Mouse (Mus musculus) intestine, embryonic 14.5 days (tissue): ENCODE results near the gene Troap. TPM values are rescaled to one million over a fixed set of nuclear protein-coding genes. Genes with fewer than 3 reads are reported as not detected.

ENCODE experiments used
- ATAC-seq: fragments of 200-750 bp; cut with Nextera tagmentation; replicated peaks from 2 replicates; pipeline ENCODE4 v1.8.0; 2017; ENCODE audit warnings: low read depth, moderate number of reproducible peaks, moderate TSS enrichment, moderate library complexity; ENCODE audit not compliant: low FRiP score, low TSS enrichment
- DNase-seq: peaks from one replicate; pipeline ENCODE4 v3.0.0-alpha.2; 2018; ENCODE audit warnings: low spot score
- H3K27ac ChIP-seq: fragments of 300-500 bp; sonication (generic); 2 replicates; pipeline ENCODE4 v1.5.1; 2014; ENCODE audit warnings: low read depth, mild to moderate bottlenecking, control low read depth
- H3K27me3 ChIP-seq: fragments of 300-500 bp; sonication (generic); replicated peaks from 2 replicates; pipeline ENCODE4 v1.6.1; 2014; ENCODE audit warnings: low read length, control low read depth; ENCODE audit not compliant: control insufficient read depth, insufficient read depth
- H3K36me3 ChIP-seq: fragments of 300-500 bp; sonication (generic); 2 replicates; pipeline ENCODE4 v1.6.1; 2014; ENCODE audit warnings: low read length, control low read depth; ENCODE audit not compliant: control insufficient read depth, insufficient read depth
- H3K4me1 ChIP-seq: fragments of 300-500 bp; sonication (generic); replicated peaks from 2 replicates; pipeline ENCODE4 v1.6.1; 2014; ENCODE audit warnings: low read length, control low read depth, mixed read lengths; ENCODE audit not compliant: control insufficient read depth, insufficient read depth
- H3K4me2 ChIP-seq: fragments of 300-500 bp; sonication (generic); 2 replicates; pipeline ENCODE4 v1.6.1; 2014; ENCODE audit warnings: low read length
- H3K4me3 ChIP-seq: fragments of 300-500 bp; sonication (generic); 2 replicates; pipeline ENCODE4 v1.5.1; 2014; ENCODE audit warnings: low read depth, low read length, control low read depth, mixed read lengths
- H3K9ac ChIP-seq: fragments of 300-500 bp; sonication (generic); 2 replicates; pipeline ENCODE4 v1.6.1; 2014; ENCODE audit warnings: mild to moderate bottlenecking, low read length
- H3K9me3 ChIP-seq: fragments of 300-500 bp; sonication (generic); 2 replicates; pipeline ENCODE4 v1.6.1; 2016; ENCODE audit warnings: low read length, control low read depth; ENCODE audit not compliant: control insufficient read depth
- WGBS: fragments of 180-500 bp; shearing (Covaris S2); extraction: QIAGEN DNeasy Blood & Tissue Kit; methylation state at CpG from one replicate; pipeline ENCODE4 v1.1.7; 2014; 5-methylcytosine and 5-hydroxymethylcytosine counted together
- polyA plus RNA-seq: library from polyadenylated mRNA; unstranded; fragments of >200 nt; fragmentation: Nextera tagmentation; extraction: Ambion mirVana; gene quantifications from 2 replicates; pipeline ENCODE4 v1.2.1, GENCODE M21; 2014

Troap gene
- polyA plus RNA-seq, result 25.4 and 27.7 TPM in 2 replicates

DNA sequence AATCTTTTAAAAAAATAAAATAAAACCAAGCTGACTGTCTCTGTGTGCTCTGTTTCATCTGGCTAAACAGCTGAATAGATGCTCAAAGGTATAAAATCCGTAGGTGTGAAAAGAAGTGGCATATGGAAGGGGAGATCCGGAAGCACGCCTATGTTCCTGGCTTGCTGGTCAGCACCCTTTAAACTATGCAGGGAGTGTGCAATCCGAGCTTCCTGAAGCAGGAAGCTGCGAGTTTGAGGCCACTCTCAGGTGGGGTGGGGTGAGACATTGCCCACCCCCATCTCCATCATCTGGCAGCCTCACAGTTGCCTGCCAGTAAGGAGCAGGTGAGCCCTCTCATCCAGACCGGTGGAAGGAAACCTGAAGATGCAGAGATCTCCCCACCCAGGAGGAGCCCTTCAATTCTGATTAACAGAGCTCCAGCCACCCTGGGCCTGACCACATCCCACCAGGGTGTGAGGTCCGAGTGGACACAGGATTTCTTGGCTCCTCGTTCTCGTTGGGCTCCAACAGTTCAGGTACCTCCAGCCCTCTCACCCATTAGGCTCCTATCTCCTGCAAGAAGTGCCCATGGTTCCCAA is at the start of gene Troap:
Gene Troap, plus strand, starts transcription at position 557 of the 581 bp plus-strand sequence.
- H3K9ac ChIP-seq, result peak within 1 kb of the TSS; percentile 70
- peak within 1 kb of the TSS; percentile 94 for H3K27ac ChIP-seq
- WGBS, result 24% methylated on average over 9 of the region's 9 CpGs
- no peaks in the 10 kb centered on the region for H3K27me3 ChIP-seq
- H3K9me3 ChIP-seq, result no peaks in the 10 kb centered on the region
- H3K4me2 ChIP-seq, result peak within 1 kb of the TSS; percentile 54
- H3K4me1 ChIP-seq, result peaks cover 12% of the 10 kb centered on the region
- peak within 1 kb of the TSS; percentile 68 for H3K4me3 ChIP-seq
- DNase-seq, result no peak
- peak; percentile 38; the same call in 1 of the 2 replicates for ATAC-seq
- peaks cover 10% of the 10 kb centered on the region for H3K36me3 ChIP-seq

DNA sequence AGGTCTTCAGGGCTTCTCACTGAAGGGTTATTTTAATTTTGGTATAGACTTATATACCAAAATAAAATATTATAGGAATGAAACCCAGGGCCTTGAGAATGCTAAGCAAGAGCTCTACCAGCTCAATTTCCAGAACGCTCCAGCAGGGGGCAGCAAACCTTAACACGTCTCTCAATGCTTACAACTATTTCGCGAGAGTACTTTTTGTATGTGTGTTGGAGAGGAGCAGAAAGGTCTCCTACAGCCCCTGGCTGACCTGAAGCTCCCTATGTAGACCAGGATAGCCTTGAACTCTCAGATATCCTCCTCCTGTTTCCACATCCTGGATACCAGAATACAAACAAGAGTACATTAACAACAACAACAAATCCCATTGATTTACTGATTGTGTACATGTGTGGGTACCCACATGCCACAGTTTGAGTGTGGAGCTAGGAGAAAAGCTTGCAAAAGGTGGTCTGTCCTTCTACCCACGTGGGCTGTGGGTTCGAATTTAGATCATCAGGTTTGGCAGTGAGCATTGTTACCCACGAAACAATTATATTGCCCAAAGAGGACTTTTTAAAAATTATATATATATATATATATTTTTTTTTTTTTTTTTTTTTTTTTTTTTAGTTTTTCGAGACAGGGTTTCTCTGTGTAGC is 49.6 kb upstream of the Troap start:
- H3K9ac ChIP-seq, result no peak overlapping the region
- DNase-seq, result peak; percentile 96
- H3K4me1 ChIP-seq, result no peaks in the 10 kb centered on the region; the same call in 1 of the 2 replicates
- H3K4me3 ChIP-seq, result no peak overlapping the region
- 23% methylated on average over 7 of the region's 8 CpGs for WGBS
- H3K27ac ChIP-seq, result no peak overlapping the region
- H3K9me3 ChIP-seq, result 0 out of 2 replicates have a peak, but pooled peaks cover 3% of the 10 kb centered on the region
- ATAC-seq, result no peak
- no peak overlapping the region for H3K4me2 ChIP-seq
- no peaks in the 10 kb centered on the region for H3K27me3 ChIP-seq
- no peaks in the 10 kb centered on the region for H3K36me3 ChIP-seq

- Histone ChIP-seq H3K36me3 (no peaks in the 10 kb centered on the region), H3K27ac (no peak overlapping the region), H3K4me3 (no peak overlapping the region), H3K9me3 (0 out of 2 replicates have a peak, but pooled peaks cover 3% of the 10 kb centered on the region), H3K27me3 (no peaks in the 10 kb centered on the region), H3K4me1 (no peaks in the 10 kb centered on the region; the same call in 1 of the 2 replicates), H3K4me2 (no peak overlapping the region), H3K9ac (no peak overlapping the region)
- ATAC-seq (no peak), DNase-seq (no peak)
- WGBS, result 75% methylated on average over 13 of the region's 13 CpGs
These were observed 49.0 kb upstream of the Troap start for GRCm38 (mm10) chr15:99025414-99025813.

- WGBS, result 54% methylated on average over 4 of the region's 4 CpGs
- Histone ChIP-seq H3K36me3 (no peaks in the 10 kb centered on the region), H3K4me3 (no peak overlapping the region), H3K9me3 (0 out of 2 replicates have a peak, but pooled peaks cover 3% of the 10 kb centered on the region), H3K27me3 (no peaks in the 10 kb centered on the region), H3K4me1 (peaks cover under 1% of the 10 kb centered on the region), H3K27ac (no peak overlapping the region), H3K4me2 (no peak overlapping the region), H3K9ac (no peak overlapping the region)
- ATAC-seq (no peak), DNase-seq (no peak)
These were observed 48.1 kb upstream of the Troap start for GRCm38 (mm10) chr15:99026259-99026658.

DNA sequence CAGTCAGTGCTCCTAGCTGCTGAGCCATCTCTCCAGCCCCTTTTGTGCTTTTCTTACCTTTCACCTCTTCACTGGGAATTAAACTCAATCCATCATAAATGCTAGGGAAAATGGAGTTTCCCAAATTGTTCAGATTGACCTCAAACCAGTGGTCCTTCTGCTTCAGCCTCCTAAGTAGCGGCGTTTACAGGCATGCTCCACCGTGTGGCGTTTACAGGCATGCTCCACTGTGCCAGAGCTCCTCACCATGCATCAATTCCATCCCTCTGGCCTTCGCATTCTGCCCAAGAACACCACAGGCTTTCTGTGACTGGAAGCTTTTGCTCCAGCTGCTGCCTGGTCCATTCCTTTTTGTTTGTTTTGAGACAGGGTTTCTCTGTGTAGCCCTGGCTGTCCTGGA is 47.3 kb upstream of the Troap start:
- no peaks in the 10 kb centered on the region for H3K9me3 ChIP-seq
- WGBS, result 71% methylated on average over 5 of the region's 5 CpGs
- no peaks in the 10 kb centered on the region for H3K27me3 ChIP-seq
- H3K9ac ChIP-seq, result no peak overlapping the region
- H3K4me2 ChIP-seq, result no peak overlapping the region
- peaks cover 5% of the 10 kb centered on the region for H3K4me1 ChIP-seq
- DNase-seq, result no peak
- no peak for ATAC-seq
- H3K27ac ChIP-seq, result no peak overlapping the region
- no peaks in the 10 kb centered on the region for H3K36me3 ChIP-seq
- H3K4me3 ChIP-seq, result no peak overlapping the region

DNA sequence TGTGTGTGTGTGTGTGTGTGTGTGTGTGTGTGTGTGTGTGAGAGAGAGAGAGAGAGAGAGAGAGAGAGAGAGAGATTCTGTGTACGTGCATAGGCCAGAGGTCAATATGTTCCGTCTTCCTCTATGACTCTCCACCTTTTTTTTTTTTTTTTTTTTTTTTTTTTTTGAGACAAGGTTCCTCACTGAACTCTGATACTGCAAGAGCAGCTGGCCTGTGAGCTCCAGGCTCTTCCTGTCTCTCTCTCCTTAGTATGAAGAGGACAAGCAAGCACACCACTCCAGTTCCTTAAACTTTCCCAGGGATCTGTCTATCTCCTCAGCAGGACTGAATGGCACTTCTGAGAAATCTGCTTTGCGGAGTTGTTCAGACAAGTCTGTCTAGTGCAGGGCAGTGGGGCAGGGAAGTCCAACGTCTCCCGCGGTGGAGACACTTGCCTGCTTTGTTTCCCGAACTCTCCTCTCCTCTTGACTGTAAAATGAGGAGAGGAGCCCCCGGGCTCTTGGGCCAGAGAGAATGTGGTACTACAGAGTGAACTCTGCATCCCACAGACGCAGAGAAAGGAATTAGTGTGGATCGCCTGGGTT is 45.4 kb upstream of the Troap start:
- WGBS, result 5% methylated on average over 10 of the region's 10 CpGs
- 0 out of 2 replicates have a peak, but pooled peaks cover 4% of the 10 kb centered on the region for H3K36me3 ChIP-seq
- peak; percentile 74 for DNase-seq
- H3K9me3 ChIP-seq, result no peaks in the 10 kb centered on the region
- peak overlapping the region; percentile 78 for H3K9ac ChIP-seq
- H3K27ac ChIP-seq, result peak overlapping the region; percentile 81
- peak overlapping the region; percentile 67 for H3K4me3 ChIP-seq
- ATAC-seq, result no peak
- H3K4me2 ChIP-seq, result peak overlapping the region; percentile 77
- H3K27me3 ChIP-seq, result no peaks in the 10 kb centered on the region
- peaks cover 8% of the 10 kb centered on the region for H3K4me1 ChIP-seq

GRCm38 (mm10) chr15:99029619-99030584 is 44.5 kb upstream of the Troap start, which contains the start of gene Tuba1c:
Tuba1c (plus strand) TSS chr15:99029891.
- peak; percentile 95 for DNase-seq
- H3K4me3 ChIP-seq, result peak within 1 kb of the TSS; percentile 67
- H3K9me3 ChIP-seq, result no peaks in the 10 kb centered on the region
- WGBS, result under 1% methylated on average over 52 of the region's 52 CpGs
- H3K9ac ChIP-seq, result peak within 1 kb of the TSS; percentile 78
- peaks cover 8% of the 10 kb centered on the region for H3K4me1 ChIP-seq
- ATAC-seq, result peak; percentile 92
- H3K27me3 ChIP-seq, result no peaks in the 10 kb centered on the region
- peak within 1 kb of the TSS; percentile 81 for H3K27ac ChIP-seq
- H3K4me2 ChIP-seq, result peak within 1 kb of the TSS; percentile 77
- peaks cover 9% of the 10 kb centered on the region for H3K36me3 ChIP-seq
